Mouse (Mus musculus) v-Abl transformed pro-B cells (cell line): ENCODE results near the gene Capn6.

Source experiments
- in situ Hi-C, 2 experiments: fragments of 400-800 bp; cut with MboI; formaldehyde crosslinking; loops; one replicate each; pipeline ENCODE4 v1.15.1; 2025; ENCODE audit not compliant: unreplicated experiment in 2 of 2

Gene Capn6

GRCm38 (mm10) chrX:143827212-143827611 is at the start of gene Capn6:
Capn6 (minus strand) TSS chrX:143827414.
- in situ Hi-C loops, result no loop called here

- in situ Hi-C loops, result no loop called here
Observed at GRCm38 (mm10) chrX:143867129-143867664, 40.0 kb upstream of the Capn6 start.

DNA sequence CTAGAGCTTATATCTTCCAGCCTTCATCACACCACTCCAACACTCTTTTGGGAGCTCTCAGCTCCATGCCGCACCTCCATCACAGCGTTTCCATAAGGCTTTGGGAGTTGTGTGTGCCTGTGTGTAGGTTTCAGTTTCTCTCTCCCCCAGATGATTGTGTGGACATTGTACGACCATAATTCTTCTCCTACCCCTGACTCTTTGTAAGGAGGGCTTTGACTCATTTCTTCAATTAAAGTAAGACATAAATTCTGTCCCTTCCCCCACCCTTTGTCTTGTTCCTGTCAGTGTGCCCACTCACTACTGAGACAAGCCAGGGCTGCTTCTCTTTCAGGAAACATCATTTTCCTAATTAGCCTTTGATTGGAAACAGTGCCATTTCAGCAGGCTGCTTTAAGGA is 24.1 kb upstream of the Capn6 start:
- in situ Hi-C loops, result no loop called here

- in situ Hi-C loops, result no loop called here
Observed at GRCm38 (mm10) chrX:143849969-143850368, 22.8 kb upstream of the Capn6 start.

- in situ Hi-C loops, result no loop called here
Observed at GRCm38 (mm10) chrX:143846637-143847036, 19.4 kb upstream of the Capn6 start.

GRCm38 (mm10) chrX:143826521-143826920 is 693 bp downstream of the Capn6 start:
- in situ Hi-C loops, result no loop called here

DNA sequence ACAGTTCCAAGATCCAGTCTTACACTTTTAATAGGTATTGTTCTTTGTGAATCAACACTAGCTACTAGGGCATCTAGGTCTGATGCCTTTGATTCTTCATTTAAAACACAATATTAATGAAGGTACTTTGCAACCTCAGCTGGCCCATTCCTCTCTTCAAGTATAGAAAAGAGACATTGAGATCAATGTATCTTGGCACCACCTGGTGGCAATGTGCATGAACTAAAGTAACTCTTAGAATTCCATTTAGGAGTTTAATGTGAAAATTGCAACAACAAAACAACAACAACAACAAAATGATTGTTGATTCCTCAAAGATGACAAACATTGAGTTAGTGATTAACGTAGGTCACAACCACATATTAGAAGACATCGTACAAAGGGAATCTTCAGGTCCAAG is 8.3 kb downstream of the Capn6 start:
- in situ Hi-C loops, result no loop called here

- in situ Hi-C loops, result no loop called here
Observed at GRCm38 (mm10) chrX:143815948-143816347, 11.3 kb downstream of the Capn6 start.

- in situ Hi-C loops, result no loop called here
Observed at GRCm38 (mm10) chrX:143762556-143762955, 64.7 kb downstream of the Capn6 start.
